Mouse (Mus musculus) heart, postnatal 0 days (tissue): ENCODE data around the gene Mucl3.
A peak's percentile ranks its signal among the peaks of the same experiment; 100 is the strongest.

ENCODE experiments used
- CTCF ChIP-seq: IDR thresholded peaks from 2 replicates; pipeline ENCODE4 v1.5.1; 2016; ENCODE audit warnings: antibody characterized with exemption, control low read depth, low read depth
- EP300 ChIP-seq: IDR thresholded peaks from 2 replicates; pipeline ENCODE4 v1.6.1; 2016; ENCODE audit warnings: antibody characterized with exemption, low read depth

DNA sequence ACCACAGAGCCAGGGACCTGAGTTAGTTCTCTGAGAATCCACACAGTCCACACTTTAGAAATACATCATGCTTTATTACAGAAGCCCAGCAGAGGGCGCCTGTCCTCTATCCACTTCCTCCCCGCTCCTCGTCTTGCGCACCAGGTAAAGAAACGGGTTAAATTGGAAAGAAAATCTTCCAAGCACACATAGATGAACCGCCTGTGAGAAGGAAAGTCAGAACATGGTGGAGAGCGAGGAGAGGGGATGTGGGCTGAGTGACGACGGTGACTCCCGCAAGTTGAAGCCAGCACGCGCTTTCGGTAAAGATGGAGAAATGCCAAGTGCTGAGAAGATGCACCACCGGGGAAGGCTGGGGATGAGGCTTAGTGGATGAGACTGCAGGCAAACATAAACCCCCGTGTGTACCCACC lies 7.8 kb downstream of the Mucl3 start:
- TF ChIP-seq CTCF (peak; percentile 78), EP300 (no peak)
